Mouse (Mus musculus) lung, embryonic 16.5 days (tissue): Measurements from ENCODE around the gene Socs2. TPM values are rescaled to one million over a fixed set of nuclear protein-coding genes. Genes with fewer than 3 reads are reported as not detected.

ENCODE experiments used
- ATAC-seq: fragments of 200-750 bp; cut with Nextera tagmentation; 2 replicates; pipeline ENCODE4 v1.8.0; 2017; ENCODE audit warnings: low read depth, mild to moderate bottlenecking, moderate library complexity
- H3K27ac ChIP-seq: fragments of 300-500 bp; sonication (generic); 2 replicates; pipeline ENCODE4 v1.5.1; 2014; ENCODE audit warnings: mild to moderate bottlenecking, control low read depth, low read length
- H3K27me3 ChIP-seq: fragments of 300-500 bp; sonication (generic); 2 replicates; pipeline ENCODE4 v1.6.1; 2014; ENCODE audit warnings: low read depth, low read length, mixed read lengths; ENCODE audit not compliant: control insufficient read depth, insufficient read depth
- H3K36me3 ChIP-seq: fragments of 300-500 bp; sonication (generic); 2 replicates; pipeline ENCODE4 v1.6.1; 2014; ENCODE audit warnings: low read length; ENCODE audit not compliant: control insufficient read depth, insufficient read depth
- H3K4me1 ChIP-seq: fragments of 300-500 bp; sonication (generic); replicated peaks from 2 replicates; pipeline ENCODE4 v1.6.1; 2014; ENCODE audit warnings: low read length, mixed read lengths; ENCODE audit not compliant: control insufficient read depth, insufficient read depth
- H3K4me2 ChIP-seq: fragments of 300-500 bp; sonication (generic); 2 replicates; pipeline ENCODE4 v1.6.1; 2014; ENCODE audit warnings: low read depth, low read length, control low read depth
- H3K4me3 ChIP-seq: fragments of 300-500 bp; sonication (generic); 2 replicates; pipeline ENCODE4 v1.5.1; 2014; ENCODE audit warnings: mild to moderate bottlenecking, low read length, control low read depth
- H3K9ac ChIP-seq: fragments of 300-500 bp; sonication (generic); 2 replicates; pipeline ENCODE4 v1.6.1; 2014; ENCODE audit warnings: low read length, control low read depth
- H3K9me3 ChIP-seq: fragments of 300-500 bp; sonication (generic); 2 replicates; pipeline ENCODE4 v1.6.1; 2016; ENCODE audit warnings: low read length; ENCODE audit not compliant: control insufficient read depth
- WGBS: fragments of 180-500 bp; shearing (Covaris S2); extraction: QIAGEN DNeasy Blood & Tissue Kit; methylation state at CpG from one replicate; pipeline ENCODE4 v1.1.7; 2014; 5-methylcytosine and 5-hydroxymethylcytosine counted together
- polyA plus RNA-seq: library from polyadenylated mRNA; unstranded; fragments of >200 nt; fragmentation: Nextera tagmentation; extraction: Ambion mirVana; gene quantifications from 2 replicates; pipeline ENCODE4 v1.2.1, GENCODE M21; 2015

Gene Socs2
- polyA plus RNA-seq, 1 experiment from 2014 or later: 90.3 TPM

DNA sequence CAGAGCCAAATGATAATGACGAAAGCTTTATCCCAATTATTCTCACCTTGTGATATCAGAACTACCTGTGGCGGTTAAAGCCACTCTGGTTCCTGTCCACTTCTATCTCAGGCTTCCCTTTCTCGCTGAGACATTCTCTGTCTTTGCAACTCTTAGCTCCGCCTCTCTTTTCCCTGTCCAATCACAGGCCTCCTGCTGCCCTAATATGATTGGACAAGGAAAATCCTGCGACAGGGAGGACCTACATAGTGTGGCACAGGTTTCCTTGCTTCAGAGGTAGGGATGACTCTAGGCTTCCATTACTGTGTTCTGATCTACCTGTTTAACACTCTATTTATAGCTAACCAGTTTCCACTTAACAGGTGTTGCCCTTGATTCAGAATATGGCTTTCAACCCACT, 36.3 kb upstream of the Socs2 start:
- Histone ChIP-seq H3K9me3 (no peaks in the 10 kb centered on the region), H3K27ac (no peak overlapping the region), H3K4me1 (no peaks in the 10 kb centered on the region), H3K4me2 (no peak overlapping the region), H3K9ac (no peak overlapping the region), H3K27me3 (no peaks in the 10 kb centered on the region), H3K36me3 (no peaks in the 10 kb centered on the region), H3K4me3 (no peak overlapping the region)
- no peak for ATAC-seq
- 87% methylated on average over 5 of the region's 5 CpGs for WGBS

DNA sequence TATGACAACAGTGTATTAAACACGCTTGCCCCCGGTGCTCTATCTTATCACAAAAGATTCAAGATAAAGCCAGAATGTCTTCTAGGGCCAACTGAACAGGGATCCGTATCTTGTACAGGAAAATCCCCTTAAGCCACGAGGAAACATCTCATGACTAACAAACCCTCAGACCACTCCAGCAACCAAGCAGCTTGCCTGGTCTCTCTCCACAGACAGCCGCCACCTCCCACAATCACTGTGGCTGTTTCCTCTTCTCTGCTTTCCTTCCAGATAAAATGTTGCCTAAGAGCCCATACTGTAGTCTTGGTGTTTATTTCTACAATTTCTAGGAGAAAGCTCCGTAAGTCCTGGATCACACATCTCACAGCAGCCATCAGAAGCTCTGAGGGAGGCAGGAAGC, 32.1 kb upstream of the Socs2 start:
- Histone ChIP-seq H3K4me1 (no peaks in the 10 kb centered on the region; the same call in 1 of the 2 replicates), H3K27me3 (no peaks in the 10 kb centered on the region), H3K4me2 (no peak overlapping the region), H3K9ac (no peak overlapping the region), H3K4me3 (no peak overlapping the region), H3K36me3 (no peaks in the 10 kb centered on the region), H3K27ac (no peak overlapping the region), H3K9me3 (no peaks in the 10 kb centered on the region)
- WGBS: 42% methylated on average over 6 of the region's 6 CpGs
- ATAC-seq: no peak

DNA sequence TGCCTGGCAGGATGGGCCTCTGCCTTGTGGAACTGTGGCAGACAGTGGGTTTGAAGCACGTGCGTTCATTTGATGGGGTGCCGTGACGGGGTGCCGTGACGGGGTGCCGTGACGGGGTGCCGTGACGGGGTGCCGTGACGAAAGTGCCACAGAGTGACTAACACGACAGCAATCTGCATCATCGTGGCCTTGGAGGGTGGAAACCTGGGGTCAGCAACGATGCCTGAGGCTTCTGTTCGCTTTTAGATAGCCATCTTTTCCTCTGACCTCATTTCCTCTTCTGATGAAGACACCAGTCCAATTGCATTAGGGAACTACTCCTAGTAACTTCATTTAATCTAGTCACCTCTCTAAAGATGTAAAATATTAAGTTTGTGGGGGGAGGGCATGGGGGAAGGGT, 31.0 kb upstream of the Socs2 start:
- ATAC-seq: no peak
- WGBS: 90% methylated on average over 16 of the region's 16 CpGs

DNA sequence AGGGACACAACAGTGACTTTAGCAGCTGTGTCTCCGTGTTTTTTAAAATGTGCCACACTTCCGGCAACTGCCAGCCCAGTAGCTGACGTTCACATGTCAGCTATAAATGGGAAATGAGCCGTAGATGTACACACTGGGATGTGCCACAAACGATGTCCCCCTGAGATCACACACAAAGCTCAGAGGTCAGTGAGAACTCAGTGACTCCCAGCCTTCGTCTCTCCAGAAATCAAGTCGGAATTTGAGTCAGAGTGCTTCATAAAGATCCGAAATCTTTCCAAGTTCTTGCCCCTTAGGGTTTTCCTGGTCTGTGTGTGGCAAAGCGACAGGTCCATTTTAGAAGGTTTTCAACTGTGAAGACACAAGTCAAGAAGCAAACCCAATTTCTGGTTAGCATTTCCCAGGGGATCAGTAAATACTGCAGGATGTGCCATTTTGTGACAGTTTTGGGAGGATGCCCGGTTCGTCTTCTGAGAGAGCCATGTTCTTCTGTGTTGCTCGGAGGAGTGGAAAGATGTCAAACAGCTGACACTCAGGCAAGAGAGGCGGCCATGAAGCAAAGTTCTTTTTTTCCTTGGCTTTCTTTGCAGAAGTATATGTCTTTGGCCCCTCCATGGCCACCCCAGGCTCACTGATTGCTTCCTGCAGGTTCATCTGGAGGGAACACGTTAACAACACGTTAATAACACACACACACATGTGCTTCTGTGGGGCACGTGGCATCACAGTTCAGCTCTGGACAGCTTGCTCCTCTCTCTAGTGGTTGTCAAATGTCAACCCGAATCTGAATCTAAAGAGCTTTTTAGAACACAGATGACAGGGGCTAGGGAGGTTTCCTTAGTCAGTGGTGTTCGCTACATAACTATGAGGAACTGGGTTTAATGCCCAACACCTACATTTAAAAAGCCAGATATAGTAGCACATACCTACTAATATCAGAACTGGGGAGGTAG, 28.4 kb upstream of the Socs2 start:
- Histone ChIP-seq H3K27ac (peak overlapping the region; percentile 67), H3K27me3 (no peaks in the 10 kb centered on the region), H3K9ac (0 out of 2 replicates have a peak overlapping the region, but pooled peaks have one; percentile 31), H3K36me3 (no peaks in the 10 kb centered on the region), H3K4me3 (no peak overlapping the region), H3K4me2 (peak overlapping the region; percentile 2; the same call in 1 of the 2 replicates), H3K4me1 (no peaks in the 10 kb centered on the region; the same call in 1 of the 2 replicates), H3K9me3 (no peaks in the 10 kb centered on the region)
- ATAC-seq: peak; percentile 75
- WGBS: 52% methylated on average over 18 of the region's 18 CpGs

More for the DNA sequence above, 31.0 kb upstream of the Socs2 start:
- H3K27me3 ChIP-seq: no peaks in the 10 kb centered on the region
- H3K4me3 ChIP-seq: no peak overlapping the region
- no peaks in the 10 kb centered on the region; the same call in 1 of the 2 replicates for H3K4me1 ChIP-seq
- H3K36me3 ChIP-seq: no peaks in the 10 kb centered on the region
- H3K4me2 ChIP-seq: no peak overlapping the region
- H3K27ac ChIP-seq: no peak overlapping the region
- H3K9ac ChIP-seq: no peak overlapping the region
- H3K9me3 ChIP-seq: no peaks in the 10 kb centered on the region

DNA sequence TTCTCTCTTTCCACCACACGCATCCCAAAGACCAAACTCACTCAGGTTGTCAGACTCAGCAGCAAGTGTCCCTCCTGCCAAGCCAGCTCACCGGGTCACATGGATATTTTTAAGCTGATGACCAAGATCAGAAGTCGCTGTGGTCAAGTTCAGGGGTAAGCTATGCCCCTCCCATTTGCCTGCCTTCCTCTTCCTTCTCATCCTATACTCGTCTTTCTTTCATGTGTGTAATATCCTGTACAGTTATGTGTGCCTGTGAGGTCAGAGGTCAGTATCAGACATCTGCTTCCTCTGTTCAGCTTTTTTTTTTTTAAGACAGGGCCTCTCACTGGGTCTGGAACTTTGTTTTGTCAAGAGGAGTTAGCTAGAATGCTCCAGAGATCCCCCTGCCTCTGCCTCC, 25.4 kb upstream of the Socs2 start:
- Histone ChIP-seq H3K9me3 (no peaks in the 10 kb centered on the region), H3K27me3 (no peaks in the 10 kb centered on the region), H3K4me2 (no peak overlapping the region), H3K4me3 (no peak overlapping the region), H3K27ac (no peak overlapping the region), H3K9ac (no peak overlapping the region), H3K4me1 (peaks cover 10% of the 10 kb centered on the region; the same call in 1 of the 2 replicates), H3K36me3 (no peaks in the 10 kb centered on the region)
- WGBS: 65% methylated on average over 4 of the region's 4 CpGs
- ATAC-seq: no peak

DNA sequence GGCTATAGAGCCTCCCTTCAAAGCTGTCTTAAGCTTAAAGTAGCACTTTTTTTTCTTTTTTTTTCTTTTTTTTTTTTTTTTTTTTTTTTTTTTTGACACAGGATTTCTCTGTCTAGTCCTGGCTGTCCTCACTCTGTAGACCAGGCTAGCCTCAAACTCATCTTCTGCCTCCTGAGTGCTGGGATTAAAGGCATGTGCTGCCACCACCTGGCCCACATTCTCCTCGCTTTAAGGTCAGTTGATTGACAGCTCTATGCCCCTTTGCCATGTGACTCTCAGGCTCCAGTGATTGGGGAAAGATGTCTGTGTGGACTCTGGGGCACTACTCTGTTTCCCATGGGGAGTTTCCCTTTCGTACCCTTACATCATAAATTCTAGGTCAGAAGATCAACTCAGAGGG, 23.6 kb upstream of the Socs2 start:
- no peaks in the 10 kb centered on the region for H3K27me3 ChIP-seq
- H3K27ac ChIP-seq: no peak overlapping the region
- H3K4me2 ChIP-seq: no peak overlapping the region
- H3K9me3 ChIP-seq: no peaks in the 10 kb centered on the region
- no peak overlapping the region for H3K4me3 ChIP-seq
- no peak overlapping the region for H3K9ac ChIP-seq
- ATAC-seq: no peak
- WGBS: 63% methylated on average over 2 of the region's 2 CpGs
- H3K36me3 ChIP-seq: no peaks in the 10 kb centered on the region
- peaks cover 10% of the 10 kb centered on the region; the same call in 1 of the 2 replicates for H3K4me1 ChIP-seq

DNA sequence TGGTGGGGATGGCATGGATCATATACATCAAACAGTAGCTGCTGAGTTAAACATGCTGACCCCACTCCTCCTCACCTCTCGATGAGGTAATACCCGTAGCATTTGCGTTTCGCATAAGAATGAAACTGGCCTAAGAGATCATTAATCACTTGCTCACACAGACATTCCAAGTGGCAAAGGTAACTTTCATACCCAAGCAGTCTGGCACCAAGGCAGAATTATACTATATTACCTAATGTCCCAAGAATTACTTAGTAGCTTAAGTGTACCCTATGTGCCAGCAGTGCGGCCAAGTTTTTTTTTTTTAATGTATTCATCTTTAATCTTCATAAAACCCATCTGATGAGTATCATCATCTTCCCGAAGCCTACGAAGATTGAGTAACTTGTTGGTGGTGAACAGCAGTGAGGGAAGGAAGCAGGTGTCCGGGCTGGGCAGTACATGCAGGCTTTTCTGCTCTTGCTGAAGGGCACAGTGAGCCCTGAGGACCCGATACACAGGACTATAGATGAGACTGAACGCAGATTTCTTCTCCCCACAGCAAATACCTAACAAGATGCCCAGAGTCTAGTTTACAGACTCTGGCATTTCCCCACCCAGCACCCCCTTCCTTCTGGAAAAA, 22.8 kb upstream of the Socs2 start:
- Histone ChIP-seq H3K27me3 (no peaks in the 10 kb centered on the region), H3K27ac (no peak overlapping the region), H3K4me2 (no peak overlapping the region), H3K36me3 (no peaks in the 10 kb centered on the region), H3K4me3 (no peak overlapping the region), H3K9ac (no peak overlapping the region), H3K4me1 (peaks cover 10% of the 10 kb centered on the region; the same call in 1 of the 2 replicates), H3K9me3 (no peaks in the 10 kb centered on the region)
- 59% methylated on average over 10 of the region's 10 CpGs for WGBS
- ATAC-seq: no peak

DNA sequence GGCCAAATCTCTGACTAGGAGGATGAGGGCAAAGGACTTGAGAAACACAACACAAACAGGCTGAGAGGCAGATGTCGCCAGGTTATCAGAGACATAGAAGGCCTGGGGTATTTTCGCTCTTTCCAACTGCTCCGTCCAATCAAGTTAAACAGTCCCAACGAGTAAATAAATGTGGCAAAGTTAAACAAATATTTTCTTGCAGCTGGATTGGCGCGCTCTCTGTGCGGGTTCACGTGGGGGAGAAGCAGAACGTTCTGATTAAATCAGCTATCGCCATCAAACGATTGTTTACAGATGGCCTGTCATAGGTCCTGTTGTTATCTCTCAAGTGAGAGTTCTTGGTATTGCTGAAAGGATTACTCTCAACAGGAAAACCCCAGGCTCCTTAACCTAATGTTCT, 22.0 kb upstream of the Socs2 start:
- Histone ChIP-seq H3K9me3 (no peaks in the 10 kb centered on the region), H3K4me1 (peaks cover 10% of the 10 kb centered on the region; the same call in 1 of the 2 replicates), H3K27ac (no peak overlapping the region), H3K4me3 (no peak overlapping the region), H3K4me2 (no peak overlapping the region), H3K9ac (no peak overlapping the region), H3K36me3 (no peaks in the 10 kb centered on the region), H3K27me3 (no peaks in the 10 kb centered on the region)
- WGBS: 11% methylated on average over 11 of the region's 11 CpGs
- ATAC-seq: no peak

DNA sequence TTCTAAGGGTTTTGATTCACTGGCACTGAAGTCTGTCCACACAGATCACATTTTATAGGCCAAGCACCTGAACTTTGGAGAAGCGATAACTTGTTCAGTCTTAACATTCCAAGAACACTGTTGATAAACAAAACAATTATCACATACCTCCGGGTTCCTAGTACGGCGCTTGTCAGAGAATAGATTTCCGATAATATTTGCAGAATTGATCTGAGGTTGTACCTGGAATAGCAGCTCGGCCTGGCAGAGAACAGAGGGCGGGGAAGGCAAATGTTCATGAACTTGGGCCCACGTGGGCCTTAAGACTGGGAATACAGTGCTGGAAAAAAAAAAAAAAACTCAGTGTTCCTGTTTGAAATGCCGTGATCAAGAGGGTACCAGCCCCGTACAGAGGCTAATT, 13.3 kb upstream of the Socs2 start:
- Histone ChIP-seq H3K4me3 (no peak overlapping the region), H3K9ac (no peak overlapping the region), H3K36me3 (no peaks in the 10 kb centered on the region), H3K27me3 (no peaks in the 10 kb centered on the region), H3K4me1 (no peaks in the 10 kb centered on the region), H3K4me2 (no peak overlapping the region), H3K9me3 (no peaks in the 10 kb centered on the region), H3K27ac (no peak overlapping the region)
- ATAC-seq: no peak
- WGBS: 87% methylated on average over 10 of the region's 10 CpGs
